Mouse (Mus musculus) gastrocnemius, postnatal 14 days (tissue): ENCODE results near the gene Gm14444. TPM values are rescaled to one million over a fixed set of nuclear protein-coding genes. Genes with fewer than 3 reads are reported as not detected.
"Not testable (repeated sequence)": the region's sequence is repeated elsewhere in the genome, so short reads cannot be mapped to it uniquely, and the experiment has no call there.

Experiments
- DNase-seq: peaks from one replicate; pipeline ENCODE4 v3.0.0; 2021; ENCODE audit warnings: mixed read lengths
- intact Hi-C: fragments of 180-260 bp; cut with DNase I; formaldehyde crosslinking; loops from one replicate; pipeline ENCODE4 v1.15.1; 2025; ENCODE audit warnings: low total_unique reads
- long read RNA-seq, 2 experiments: library from polyadenylated mRNA; stranded (forward); transcript quantifications; one replicate each; pipeline ENCODE4 v2.0.0; 2021
- total RNA-seq, 2 experiments: library from RNA; stranded (reverse); gene quantifications; 2 replicates each; pipeline ENCODE4 v1.2.3; 2021

Gm14444 gene
- total RNA-seq, result not detected
- long read RNA-seq, experiment 1, result 0 reads
- long read RNA-seq, experiment 2, result 0 reads

GRCm38 (mm10) chr2:175010022-175010421 is at the start of gene Gm14444:
Gene Gm14444, plus strand, starts transcription at chr2:175010241.
- DNase-seq, intact Hi-C loops: not testable (repeated sequence)

GRCm38 (mm10) chr2:174965466-174965865 is 44.6 kb upstream of the Gm14444 start:
- DNase-seq, intact Hi-C loops: not testable (repeated sequence)

GRCm38 (mm10) chr2:175044268-175044667 is 34.2 kb downstream of the Gm14444 start:
- intact Hi-C loops, DNase-seq: not testable (repeated sequence)

DNA sequence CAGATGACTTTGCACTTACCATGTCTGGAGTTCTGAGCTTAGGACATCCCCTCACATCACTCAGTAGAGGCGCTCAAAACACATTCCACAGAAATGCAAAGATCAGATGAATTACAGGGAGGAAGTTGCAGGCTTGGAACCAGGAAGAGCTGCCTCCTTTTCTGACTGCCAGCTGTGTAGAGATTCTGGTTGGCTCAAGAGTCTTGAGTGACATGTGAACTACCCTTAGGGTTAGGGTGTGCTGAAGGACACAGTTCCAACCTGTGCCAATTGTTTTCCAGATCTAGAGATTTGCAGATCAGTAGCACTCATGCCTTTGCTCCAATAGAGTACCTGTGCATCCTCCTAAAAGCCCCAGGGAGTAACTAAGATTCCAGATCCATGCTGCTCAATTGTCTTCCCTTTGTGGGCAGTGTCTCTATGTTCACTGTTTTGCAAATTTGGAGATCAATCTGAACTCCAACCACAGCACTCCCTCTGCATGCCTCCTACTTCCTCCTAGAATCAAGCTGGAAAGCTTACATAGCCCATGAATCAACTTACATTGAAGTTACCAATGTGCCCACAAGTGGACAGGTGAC is 57.7 kb downstream of the Gm14444 start, which contains the start of gene Gm14393:
TSS of gene Gm14393 (minus strand) at position 101 of the 581 bp plus-strand sequence.
- DNase-seq, intact Hi-C loops: not testable (repeated sequence)

Other genes with a start within 250 kb of the Gm14444 start
- 1 to 10 TPM; 2.3 to 3.8 TPM for gene Edn3, start 249.6 kb upstream of the Gm14444 start, total RNA-seq
- gene Gm14393, start 57.5 kb downstream of the Gm14444 start, total RNA-seq, result not detected
- gene Gm14399, start 131.8 kb downstream of the Gm14444 start, total RNA-seq, result 1 to 10 TPM; 4.1 to 4.3 TPM
- gene Gm14443, start 165.6 kb downstream of the Gm14444 start, total RNA-seq, result under 1 TPM; 0.70 to 0.78 TPM
- 10 to 100 TPM; 23.9 to 24.2 TPM for gene Gm14391, start 196.7 kb downstream of the Gm14444 start, total RNA-seq